Mouse (Mus musculus) testis, postnatal 14 days (tissue): ENCODE data around the gene Tgfbi.

Experiments
- DNase-seq: peaks from one replicate; pipeline ENCODE4 v3.0.0; 2021; ENCODE audit warnings: low spot score

The Tgfbi gene

DNA sequence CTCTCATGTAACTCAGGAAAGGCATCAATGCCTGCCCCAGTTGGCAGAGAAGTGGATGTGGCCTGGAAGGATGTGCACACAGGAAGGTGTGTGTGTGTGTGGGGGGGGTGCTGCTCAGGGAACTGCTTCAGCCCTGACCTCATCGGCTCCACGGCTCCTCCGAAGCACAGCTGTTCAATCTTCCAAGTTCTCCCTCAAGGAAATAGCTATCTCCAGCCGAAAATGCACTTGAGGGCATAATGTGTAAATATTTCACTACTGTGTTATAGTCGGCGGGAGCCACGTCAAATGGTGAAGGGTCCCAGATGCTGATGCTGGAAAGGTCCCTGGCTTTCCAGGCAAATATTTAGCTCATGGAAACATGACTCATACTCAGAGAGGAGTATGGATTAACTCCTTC is 25.6 kb downstream of the Tgfbi start:
- no peak for DNase-seq

DNA sequence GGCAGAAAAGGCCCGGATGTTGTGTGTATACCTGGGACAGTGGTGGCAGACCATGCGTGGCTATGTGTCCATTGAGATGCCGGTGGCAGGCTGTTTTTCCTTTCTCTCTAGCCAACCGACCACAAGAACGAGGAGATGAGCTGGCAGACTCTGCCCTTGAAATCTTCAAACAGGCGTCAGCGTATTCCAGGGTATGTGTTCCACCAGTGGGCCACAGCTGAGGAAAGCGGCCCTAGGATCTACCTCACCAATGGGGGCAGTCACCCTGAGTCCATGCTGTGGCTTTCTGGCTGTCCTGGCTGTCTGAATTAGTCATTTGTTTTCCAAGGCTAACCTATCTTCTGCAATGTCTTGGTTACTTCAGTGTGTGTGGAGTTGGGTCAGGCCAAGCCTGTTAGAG is 27.7 kb downstream of the Tgfbi start:
- DNase-seq, result no peak

DNA sequence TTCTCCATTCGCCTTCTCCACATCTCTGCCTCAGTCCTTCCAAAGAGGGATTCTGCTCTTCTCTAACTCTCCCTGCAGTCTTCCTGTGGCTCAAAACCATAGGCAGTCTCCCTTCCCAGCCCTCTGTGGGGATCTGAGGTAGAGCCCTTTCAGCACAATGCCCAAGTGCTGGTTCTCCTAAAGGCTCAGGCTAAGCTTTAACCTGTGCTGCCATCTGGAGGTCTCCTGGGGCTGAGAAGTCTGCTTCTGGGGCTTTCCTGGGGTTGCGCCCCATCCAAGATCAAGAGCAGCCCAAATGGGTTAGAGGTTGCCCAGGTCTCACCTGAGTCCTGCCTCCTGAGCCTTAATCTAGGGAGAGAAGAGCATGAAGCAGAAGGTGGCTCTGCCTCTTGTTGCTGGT is 32.4 kb downstream of the Tgfbi start:
- no peak for DNase-seq

DNA sequence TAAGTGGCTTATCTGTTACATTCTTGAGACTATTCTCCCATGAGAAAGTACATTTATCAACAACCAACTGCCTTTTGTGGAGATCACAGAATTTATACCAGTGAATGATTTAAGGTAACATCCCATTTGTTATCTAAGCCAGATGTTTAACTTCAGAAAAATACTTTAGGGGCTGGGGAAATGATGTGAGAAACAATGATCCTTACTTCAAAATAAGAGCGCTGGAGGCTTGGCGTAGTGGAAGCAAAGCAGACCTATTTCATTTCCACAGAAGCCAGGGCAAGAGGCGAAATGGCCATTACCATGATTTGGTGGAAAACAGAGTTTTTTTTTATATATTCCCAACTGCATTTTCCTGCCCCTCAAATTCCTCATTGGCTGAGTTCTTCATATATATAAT is 34.7 kb downstream of the Tgfbi start:
- no peak for DNase-seq

DNA sequence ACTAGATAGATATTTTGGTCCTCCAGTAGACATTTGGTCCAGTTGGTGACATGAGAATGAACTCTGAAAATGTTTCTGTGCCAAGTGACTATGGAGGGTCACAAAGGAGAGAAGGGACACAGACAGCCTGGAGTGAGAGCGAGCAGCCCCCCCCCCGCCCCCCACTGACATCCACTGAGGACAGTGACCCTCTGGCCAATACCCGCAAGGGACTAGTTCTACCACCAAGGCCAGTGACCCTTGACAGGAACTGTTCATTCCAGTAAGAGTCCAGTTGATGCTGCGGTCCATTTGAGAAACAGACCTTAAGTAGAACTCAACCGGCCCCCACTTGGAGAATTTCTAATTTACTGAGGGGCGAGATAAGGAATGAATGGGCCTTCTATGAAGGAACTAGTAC is 36.4 kb downstream of the Tgfbi start:
- no peak for DNase-seq

DNA sequence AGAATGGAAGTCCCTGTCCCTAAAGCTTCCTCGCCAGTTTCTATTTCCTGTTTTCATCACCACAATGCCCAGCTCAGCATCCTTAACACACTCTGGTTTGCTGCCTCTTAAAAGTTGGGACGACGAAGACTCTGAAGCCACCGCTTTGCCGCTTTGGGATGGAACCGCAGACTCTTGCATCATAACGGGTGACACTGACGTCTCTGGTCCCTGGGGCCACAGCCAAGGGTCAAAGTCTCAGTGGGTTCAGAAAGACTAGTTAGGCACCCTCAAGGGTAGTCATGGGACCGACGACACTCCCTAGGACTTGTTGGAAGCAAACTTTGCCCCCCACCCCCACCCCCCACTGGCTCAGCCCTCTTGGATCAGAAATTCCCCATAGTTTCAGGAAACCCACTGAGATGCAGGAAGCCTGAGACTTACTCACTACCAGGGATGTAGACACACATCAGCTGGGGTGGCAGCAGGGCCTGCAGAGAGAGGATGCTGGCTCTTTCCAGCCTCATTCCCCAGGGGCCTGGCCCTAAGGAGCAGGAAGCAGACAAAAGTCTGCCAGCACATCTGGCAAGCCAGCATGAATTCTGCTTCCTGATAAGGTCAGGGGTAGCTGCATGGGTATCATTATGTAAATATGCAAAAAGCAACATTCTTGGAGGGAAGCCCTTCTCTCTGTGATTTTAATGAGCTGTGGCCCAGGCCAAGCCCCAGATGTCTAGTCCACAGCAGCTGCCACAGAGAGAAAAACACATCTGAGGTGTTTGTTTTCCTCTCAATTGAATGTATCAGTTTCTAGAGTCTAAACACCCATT is 38.5 kb downstream of the Tgfbi start:
- peak; percentile 35 for DNase-seq

DNA sequence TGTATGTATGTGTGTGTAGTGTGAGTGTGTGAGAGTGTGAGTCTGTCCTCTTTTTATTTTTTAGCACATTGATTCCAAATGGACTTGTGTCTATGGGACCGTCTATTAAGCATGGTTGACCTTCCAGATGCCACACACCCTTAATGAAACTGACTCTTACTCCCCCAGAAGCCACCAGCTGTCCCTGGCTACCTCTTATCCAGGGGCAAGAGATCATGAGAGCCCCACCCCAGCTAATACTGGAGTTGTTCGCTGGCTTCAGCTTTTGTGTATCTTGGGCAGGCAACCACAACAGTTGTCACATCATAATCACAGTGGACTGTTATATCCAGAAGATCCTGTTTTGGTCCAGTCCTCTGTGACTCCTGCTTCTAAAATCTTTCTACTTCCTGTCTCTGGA is 40.7 kb downstream of the Tgfbi start:
- no peak for DNase-seq

DNA sequence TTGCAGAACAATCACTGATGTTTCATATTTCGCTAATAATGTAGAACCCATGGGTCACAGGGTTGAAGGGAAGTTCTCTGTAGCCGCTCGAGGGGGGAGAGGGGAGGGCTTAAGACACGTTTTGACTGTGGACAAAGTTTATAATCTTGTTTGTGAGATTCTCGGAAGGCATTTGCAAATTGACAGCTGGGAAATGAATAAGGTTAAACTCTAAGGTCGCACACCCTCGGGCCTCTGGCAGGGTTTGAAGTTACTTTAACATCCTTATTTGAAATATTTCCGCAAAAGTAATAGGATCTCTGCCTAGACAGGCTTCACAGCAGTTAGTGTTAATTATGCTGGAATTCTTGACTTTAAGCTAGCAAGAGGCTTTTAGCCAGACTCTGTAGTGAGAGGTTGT is 43.1 kb downstream of the Tgfbi start:
- no peak for DNase-seq

DNA sequence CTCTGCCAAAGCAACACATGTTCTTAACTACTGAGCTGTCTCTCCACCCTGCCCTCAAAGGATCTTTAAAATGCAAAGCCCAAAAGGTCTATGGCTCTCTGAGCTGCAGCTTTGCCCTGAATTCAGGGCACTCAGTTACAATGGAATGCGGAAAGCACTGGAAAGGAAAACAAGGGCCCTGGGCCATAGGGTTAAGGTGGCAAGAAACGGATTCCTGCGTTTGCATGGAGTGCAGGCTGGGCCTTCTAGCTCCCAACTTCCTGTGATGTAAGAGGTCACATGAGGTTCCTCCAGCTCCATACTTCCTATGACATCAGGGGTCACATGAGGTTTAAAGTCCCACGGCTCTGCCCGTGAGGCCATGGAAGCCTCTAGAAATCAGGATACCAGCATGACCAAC is 44.9 kb downstream of the Tgfbi start:
- DNase-seq, result no peak

DNA sequence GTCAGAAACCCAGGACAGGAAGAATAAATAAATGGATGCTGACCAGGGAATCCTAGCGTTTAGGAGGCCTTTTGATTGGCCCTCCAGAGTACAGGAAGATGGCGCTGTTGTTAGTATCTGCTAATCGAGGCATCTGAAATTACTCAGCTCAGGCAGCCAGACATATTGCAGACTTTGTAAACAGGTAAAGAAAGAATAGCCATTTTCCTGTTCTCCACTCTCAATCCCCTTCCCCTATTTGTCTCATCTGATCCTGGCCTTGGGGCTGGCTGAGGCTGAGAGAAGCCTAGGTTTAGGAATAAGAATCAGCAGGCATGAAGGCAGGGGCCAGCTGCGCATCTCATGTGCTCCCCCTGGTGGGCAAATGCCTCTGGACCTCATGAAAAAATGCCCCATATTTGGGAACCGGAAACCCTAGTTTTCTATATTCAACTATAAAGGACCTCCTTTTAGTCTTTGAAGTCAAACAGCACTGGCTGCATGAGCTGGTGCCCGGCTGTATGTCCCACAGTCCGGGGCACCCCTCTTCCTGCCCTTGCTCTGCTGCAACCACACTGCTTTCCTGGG is 48.7 kb downstream of the Tgfbi start:
- no peak for DNase-seq

DNA sequence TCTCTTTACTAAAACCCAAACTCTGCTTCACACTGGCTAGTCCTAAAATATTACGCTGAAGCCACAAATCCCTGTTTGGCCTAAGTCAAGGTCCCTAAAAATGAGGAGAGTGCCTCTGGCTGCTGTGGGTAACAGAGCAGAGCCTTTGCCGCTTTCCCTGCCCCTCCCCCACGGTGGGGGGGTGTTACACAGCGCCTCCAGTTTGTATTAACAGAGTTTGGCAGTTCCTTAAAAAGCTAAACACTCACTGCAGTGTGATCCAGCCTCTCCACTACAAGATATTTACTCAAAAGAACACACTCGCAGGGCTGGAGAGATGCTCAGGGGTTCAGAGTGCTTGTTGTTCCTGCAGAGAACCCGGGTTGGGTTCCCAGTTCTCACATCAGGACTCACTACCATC is 49.6 kb downstream of the Tgfbi start:
- no peak for DNase-seq

DNA sequence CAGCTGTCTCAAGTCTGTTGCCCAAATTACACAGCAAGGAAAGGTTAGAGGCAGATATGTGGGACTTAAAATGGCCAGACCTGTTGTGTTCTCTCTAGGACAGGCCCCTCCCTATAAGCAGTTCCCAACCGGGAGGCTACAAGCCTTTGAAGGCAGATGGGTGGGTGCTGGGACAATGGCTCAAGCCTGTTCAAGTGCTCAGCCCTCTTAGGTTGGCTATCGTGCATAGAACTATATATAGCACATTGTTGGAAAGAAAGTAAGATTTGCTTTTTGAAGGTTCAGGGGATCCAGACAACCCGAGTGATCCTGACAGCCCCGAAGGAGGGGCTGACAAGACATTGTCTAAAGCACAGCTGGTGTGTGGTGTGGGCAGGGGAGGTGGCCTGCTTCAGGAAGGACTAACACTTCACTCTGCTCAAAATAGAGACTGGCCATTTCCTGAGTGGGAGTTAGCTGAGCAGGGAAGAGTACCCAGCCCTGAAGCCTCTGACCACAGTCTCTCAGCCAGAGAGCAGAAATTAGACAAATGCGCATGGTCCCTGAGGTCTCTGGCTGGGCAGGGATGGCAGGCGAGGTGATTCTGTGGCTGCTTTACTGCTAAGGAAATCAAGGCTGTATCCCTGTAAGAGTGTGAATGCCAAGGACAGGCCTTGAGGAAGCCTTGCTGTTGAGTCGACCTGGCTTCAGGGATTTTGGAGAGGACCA is 52.7 kb downstream of the Tgfbi start:
- DNase-seq, result no peak

DNA sequence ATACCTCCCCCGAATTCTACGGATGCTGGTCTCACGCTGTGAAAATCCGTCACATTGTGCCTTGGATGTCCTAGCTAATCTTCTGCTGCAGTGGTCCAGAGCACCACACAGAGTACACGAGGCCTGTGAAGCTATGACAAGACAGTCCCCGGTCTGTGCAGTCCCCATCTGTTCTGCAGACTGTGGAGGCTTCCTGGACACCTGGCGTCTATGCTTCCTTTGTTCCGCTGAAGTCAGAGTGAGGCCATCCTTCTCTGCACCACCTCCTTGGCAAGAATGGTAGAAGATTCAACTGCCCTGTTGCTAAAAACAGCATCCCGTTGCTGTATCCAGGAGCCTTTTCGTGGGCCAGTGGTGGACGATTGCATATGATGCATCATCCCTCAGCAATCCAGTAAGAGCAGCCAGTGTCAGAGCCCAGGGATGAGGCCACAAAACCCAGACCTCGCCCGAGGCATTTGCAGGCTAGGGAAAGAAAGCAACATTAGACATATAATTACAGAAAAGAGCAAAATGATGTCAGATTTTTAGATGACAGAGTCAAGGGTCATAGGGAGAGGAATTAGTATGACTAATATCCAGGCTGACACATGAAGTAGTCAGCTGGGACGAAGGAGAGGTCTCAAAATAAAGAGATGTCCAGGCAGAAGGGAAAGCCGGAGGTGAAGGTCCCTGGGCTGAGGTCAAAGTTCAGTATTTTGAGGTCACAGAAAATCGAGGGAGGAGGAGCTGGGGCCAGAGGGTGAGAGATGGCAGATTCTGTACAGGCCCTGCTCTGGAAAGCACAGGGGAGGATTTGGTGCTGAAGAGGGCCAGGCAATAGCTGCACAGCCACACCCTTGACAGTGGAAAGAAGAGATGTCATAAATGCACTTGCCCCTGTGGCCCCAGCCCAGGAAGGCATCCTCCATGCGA is 55.2 kb downstream of the Tgfbi start:
- no peak for DNase-seq

DNA sequence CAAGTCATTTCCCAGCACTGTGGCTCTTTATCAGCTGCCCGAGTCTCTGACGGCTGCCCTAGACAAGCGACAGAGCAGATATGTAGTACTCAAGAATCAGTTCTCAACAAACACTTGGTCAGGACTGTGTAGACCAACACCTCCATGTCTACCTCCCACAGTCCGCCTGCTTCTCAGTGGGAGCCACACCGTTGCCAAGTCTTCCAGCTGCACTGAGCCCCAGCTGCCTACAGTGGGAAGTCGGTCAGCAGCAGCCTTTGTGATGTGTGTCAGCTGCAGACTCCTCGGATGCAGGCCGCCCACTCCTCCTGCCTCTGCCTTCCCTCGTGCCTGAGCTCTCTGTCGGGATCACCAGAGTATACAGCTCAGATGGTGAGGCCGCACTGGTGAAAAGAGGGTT is 61.9 kb downstream of the Tgfbi start:
- no peak for DNase-seq

DNA sequence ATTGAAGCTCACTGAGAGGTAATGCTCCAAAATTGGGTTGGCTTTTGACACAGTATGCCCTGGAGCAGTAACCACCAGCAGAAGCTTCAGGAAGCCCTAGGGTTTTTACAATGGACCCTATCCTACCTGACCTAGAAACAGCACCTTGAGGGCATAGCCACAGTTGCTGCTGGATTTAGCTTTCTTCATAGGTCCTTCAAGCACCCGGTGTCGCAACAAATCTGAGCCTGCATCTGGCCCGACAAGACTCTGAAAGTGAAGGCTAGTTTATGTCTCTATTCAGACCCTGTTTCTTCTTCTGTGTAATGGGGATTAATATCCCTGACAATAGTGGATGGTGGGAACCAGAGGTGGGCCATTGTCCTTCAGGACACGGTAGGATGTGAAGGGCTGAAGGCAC is 68.4 kb downstream of the Tgfbi start:
- DNase-seq, result no peak

DNA sequence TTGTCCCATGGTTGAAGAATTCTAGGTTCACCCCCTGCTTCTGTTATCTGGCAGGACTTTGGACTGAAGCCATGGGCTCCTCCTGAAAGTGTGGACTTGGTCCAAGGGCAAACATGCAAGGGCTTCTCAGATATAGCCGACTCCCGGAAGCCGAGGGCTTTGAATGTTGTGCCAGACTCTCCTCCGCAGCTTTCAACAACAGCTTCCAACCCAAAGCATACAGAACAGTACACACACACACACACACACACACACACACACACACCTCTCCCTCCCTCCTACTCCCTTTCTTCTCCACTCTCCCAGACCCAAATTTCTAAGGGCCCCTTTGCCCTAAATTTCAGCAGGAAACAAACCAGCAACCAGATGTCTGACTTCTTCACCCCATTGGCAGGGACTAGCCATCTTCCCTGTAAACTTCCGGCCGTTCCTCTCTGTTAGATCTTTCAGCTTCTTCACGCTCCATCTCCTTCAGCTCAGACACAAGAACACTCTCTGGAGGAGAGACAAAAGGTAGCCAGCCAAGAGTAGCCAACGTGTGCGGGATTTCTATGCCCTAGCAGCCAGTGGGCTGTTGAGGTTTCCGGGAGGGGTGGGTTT is 69.0 kb downstream of the Tgfbi start:
- peak; percentile 54 for DNase-seq

DNA sequence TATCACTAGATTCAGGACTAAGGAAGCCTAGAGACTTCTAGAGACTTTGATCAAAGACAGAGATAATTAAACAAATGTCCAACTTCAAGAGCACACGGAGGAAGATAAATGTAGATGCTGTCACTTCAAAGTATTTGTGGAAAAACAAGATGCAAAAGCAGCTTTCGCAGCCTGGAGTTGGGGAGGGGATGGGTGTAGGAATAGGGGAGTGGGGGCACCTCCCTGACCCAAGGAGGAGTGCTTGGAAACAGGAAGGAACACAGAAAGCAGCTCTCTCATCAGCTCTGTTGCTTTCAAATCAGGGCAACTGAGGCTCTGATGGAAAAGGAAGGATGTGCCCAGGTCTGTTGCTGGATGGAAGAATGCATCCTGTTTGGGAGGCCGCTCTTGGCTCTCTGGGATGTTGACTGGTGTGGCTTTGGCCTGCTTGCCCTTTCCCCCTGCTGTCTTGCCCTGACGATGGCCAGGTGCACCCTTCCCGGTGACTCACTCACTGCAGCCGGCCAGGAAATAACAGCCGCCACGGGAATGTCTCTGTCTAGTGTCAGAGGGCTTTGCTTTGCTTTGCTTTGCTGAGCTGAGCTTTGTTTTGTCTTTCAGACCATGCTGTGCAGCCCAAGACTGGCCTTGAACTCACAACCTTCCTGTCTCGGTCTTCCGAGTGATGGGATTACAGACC is 69.6 kb downstream of the Tgfbi start:
- no peak for DNase-seq

DNA sequence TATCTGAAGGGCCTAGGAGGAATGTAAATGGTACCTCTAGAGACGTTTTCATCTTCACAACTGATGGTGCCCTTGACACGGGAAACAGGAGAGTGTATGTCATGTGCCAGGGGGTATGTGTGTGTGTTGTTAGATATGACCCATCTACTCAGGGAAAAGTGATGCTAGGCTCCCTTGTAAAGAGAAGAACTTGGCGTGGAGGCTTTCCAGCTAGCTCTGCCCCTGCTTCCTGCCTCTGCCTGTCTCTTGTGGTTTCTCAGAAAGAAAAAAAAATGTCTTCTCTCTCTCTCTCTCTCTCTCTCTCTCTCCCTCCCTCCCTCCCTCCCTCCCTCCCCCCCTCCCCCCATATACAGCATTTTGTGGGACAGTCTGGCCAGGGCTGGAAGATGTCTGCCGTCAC is 72.6 kb downstream of the Tgfbi start:
- no peak for DNase-seq

DNA sequence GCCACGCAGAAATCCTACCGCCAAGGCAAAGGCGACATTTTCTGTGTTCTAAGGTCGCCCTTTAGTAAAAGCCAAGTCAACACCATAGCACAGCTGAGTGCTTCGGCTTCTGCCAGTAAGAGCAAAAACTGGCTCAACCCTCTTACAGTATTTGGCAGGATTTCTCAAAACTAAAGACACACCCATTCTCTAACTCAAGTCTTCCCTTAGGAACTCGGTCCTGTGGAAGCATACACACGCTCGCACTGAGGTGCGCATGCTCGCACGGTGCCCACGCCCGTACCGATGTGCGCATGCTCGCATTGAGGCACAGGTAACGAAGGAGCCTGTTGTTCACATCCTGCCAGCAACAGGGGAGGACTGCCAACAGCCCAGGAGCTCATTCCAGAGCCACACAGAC is 73.0 kb downstream of the Tgfbi start:
- peak; percentile 64 for DNase-seq

DNA sequence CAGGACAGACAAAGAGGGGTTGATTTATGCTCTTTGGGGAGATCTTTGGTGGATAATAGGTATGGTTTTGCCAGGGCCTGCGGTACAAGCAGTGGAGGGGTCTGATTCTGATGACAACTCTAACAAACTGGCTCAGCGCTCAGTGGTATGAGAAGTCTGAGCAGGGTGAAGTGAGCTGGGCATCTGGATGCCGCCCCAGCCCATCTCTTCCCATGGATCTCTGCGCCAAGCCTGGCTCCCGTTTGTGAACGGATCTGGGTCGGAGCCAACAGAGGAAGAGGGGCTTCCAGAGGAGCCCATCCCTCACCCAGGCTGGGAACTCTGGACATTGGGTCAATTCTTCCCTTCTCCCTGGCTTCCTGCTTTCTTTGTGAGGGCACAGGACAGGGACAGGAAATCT is 74.0 kb downstream of the Tgfbi start:
- DNase-seq, result no peak
